Mouse (Mus musculus) bone marrow macrophage, adult 2 months (primary cell): ENCODE results near the gene Elmo1.

ENCODE experiments used
- CTCF ChIP-seq: IDR thresholded peaks from 2 replicates; pipeline ENCODE4 v1.5.1; 2012; ENCODE audit warnings: low read depth, mild to moderate bottlenecking, low read length, moderate library complexity
- POLR2A ChIP-seq: IDR thresholded peaks from 2 replicates; pipeline ENCODE4 v1.6.1; 2012; ENCODE audit warnings: mild to moderate bottlenecking, low read depth, low read length, borderline replicate concordance

GRCm38 (mm10) chr13:20115131-20115907 lies 24.9 kb downstream of the Elmo1 start:
- no peak for TF ChIP-seq CTCF
- TF ChIP-seq POLR2A, result no peak
